Mouse (Mus musculus) gastrocnemius, adult 2 months (tissue): ENCODE results near the gene Crk. TPM values are rescaled to one million over a fixed set of nuclear protein-coding genes. Genes with fewer than 3 reads are reported as not detected.

Source experiments
- DNase-seq: peaks from one replicate; pipeline ENCODE4 v3.0.0; 2022
- H3K27ac ChIP-seq: fragments of 200-600 bp; 2 replicates; pipeline ENCODE4 v1.8.1; 2022; ENCODE audit warnings: mild to moderate bottlenecking
- H3K4me3 ChIP-seq: fragments of 200-600 bp; 2 replicates; pipeline ENCODE4 v1.8.1; 2022; ENCODE audit warnings: mild to moderate bottlenecking, moderate library complexity
- CTCF ChIP-seq: fragments of 200-600 bp; IDR thresholded peaks from 2 replicates; pipeline ENCODE4 v1.8.1; 2022; ENCODE audit warnings: antibody characterized with exemption, mild to moderate bottlenecking, moderate library complexity
- intact Hi-C: fragments of 180-260 bp; cut with DNase I; formaldehyde crosslinking; loops from one replicate; pipeline ENCODE4 v1.15.1; 2025
- total RNA-seq, 2 experiments: library from RNA; stranded (reverse); gene quantifications; 2 replicates each; pipeline ENCODE4 v1.2.3; 2021

Gene Crk
- total RNA-seq, 2 experiments from 2014 or later = 53.4 to 64.3 TPM

DNA sequence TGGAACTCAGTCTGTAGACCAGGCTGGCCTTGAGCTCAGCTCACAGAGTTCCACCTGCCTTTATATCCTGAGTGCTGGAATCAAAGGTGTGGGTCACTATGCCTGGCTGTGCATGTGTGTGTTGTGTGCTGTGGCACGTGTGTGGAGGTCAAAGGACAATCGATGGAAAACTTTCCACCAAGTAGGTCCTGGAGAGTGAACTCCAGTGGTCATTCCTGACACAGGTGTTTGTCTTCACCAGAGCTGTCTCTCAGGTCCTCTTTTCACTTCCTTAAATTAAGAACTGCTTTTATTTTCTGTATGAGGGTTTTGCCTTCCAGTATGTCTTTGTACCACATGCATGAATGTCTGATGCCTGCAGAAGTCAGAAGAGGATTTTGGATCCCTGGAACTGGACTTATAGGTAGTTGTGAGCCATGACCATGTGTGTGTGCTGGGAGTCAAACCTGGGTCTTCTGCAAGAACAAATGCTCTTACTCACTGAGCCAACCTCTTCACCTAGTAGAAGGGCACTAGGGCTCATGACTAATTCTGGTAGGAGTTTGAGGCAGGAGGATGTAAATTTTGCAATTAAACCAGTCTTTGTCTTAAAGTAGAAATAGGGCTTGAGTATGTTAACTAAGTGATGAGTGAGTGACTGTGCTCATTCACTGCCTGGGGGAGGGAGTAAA is 58.9 kb downstream of the Crk start:
- intact Hi-C loops = no loop called here
- H3K4me3 ChIP-seq = no peak overlapping the region; the same call in 1 of the 2 replicates
- DNase-seq = no peak
- TF ChIP-seq CTCF = no peak
- H3K27ac ChIP-seq = peak overlapping the region; percentile 12

DNA sequence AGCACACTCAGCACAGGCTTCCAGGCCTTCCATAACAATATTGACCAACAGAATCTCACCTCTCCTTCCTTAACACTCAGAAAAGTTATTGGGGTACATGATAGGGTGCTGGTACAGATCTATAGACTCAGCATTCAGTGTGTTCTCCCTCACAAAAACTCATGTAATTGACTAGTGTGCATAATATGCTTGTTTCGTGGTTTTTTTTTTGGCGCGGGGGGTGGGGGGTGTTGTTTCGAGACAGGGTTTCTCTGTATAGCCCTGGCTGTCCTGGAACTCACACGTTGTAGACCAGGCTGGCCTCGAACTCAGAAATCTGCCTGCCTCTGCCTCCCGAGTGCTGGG is 59.4 kb downstream of the Crk start:
- H3K27ac ChIP-seq = no peak overlapping the region
- TF ChIP-seq CTCF = no peak
- DNase-seq = no peak
- H3K4me3 ChIP-seq = no peak overlapping the region
- intact Hi-C loops = no loop called here

- Histone ChIP-seq H3K27ac (peak overlapping the region; percentile 79), H3K4me3 (peak overlapping the region; percentile 21; the same call in 1 of the 2 replicates)
- intact Hi-C loops = no loop called here
- no peak for DNase-seq
- no peak for TF ChIP-seq CTCF
Observed at GRCm38 (mm10) chr11:75740204-75740603, 61.1 kb downstream of the Crk start.

DNA sequence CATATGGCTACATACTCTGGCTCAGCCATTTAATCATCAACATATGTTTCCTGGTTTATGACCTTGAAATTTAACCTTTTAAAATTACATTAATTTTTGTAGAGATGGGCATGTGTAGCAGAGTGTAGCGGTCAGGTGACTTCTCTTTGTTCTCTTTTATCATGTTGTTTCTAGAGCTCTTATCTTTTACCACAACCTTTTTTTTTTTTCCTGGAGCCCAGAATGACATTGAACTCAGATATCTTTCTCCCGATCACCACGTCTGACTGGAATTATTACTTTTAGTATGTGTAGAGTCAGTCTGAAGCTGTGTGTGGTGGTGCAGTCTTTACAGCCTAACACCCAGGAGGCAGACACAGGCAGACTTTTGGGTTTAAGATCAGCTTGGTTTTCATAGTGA is 62.6 kb downstream of the Crk start:
- Histone ChIP-seq H3K27ac (peak overlapping the region; percentile 79), H3K4me3 (no peak overlapping the region)
- DNase-seq = no peak
- intact Hi-C loops = no loop called here
- no peak for TF ChIP-seq CTCF

DNA sequence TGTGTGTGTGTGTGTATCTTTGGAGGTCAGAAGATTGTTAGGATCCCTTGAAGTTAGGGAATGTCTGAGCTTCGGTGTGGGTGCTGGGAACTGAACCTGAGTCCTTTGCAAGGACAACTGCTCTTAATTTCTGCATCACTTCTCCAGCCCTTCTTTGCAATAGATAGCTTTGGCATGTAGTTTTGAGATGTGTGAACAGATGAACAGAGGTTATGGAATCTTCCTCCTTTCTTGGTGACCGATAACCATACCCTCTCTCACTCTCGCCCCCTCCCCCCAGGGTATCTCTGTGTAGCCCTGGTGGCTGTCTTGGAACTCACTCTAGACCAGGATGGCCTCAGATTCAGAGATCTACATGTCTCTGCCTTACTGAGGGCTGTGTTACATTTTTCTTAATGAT is 65.7 kb downstream of the Crk start:
- intact Hi-C loops = no loop called here
- DNase-seq = no peak
- Histone ChIP-seq H3K27ac (peak overlapping the region; percentile 66), H3K4me3 (no peak overlapping the region)
- no peak for TF ChIP-seq CTCF

GRCm38 (mm10) chr11:75750537-75750936 is 71.5 kb downstream of the Crk start:
- intact Hi-C loops = loop anchor here (5.0 kb wide), 1 partner anchor 118 kb away; the partner anchor contains the start of gene Inpp5k
- no peak for DNase-seq
- Histone ChIP-seq H3K4me3 (peak overlapping the region; percentile 8), H3K27ac (peak overlapping the region; percentile 83)
- peak; percentile 36; the same call in 1 of the 2 replicates for TF ChIP-seq CTCF

- intact Hi-C loops = loop anchor here (5.0 kb wide), 1 partner anchor 119 kb away; the partner anchor contains the start of gene Inpp5k
- no peak for DNase-seq
- peak; percentile 47 for TF ChIP-seq CTCF
- Histone ChIP-seq H3K4me3 (peak overlapping the region; percentile 8), H3K27ac (peak overlapping the region; percentile 83)
Observed at GRCm38 (mm10) chr11:75751082-75751481, 72.0 kb downstream of the Crk start.

Other genes starting within 250 kb of the Crk start
- gene Serpinf2, start 239.7 kb upstream of the Crk start, total RNA-seq = not detected
- 1 to 10 TPM; 4.9 to 6.4 TPM for gene Wdr81, start 224.5 kb upstream of the Crk start, total RNA-seq
- 1 to 10 TPM; 2.6 to 3.1 TPM for gene Tlcd2, start 217.5 kb upstream of the Crk start, total RNA-seq
- 10 to 100 TPM; 69.3 to 76.7 TPM for gene Prpf8, start 192.4 kb upstream of the Crk start, total RNA-seq
- gene Rilp, start 169.2 kb upstream of the Crk start, total RNA-seq = 10 to 100 TPM; 33.4 to 41.9 TPM
- gene Scarf1, start 165.7 kb upstream of the Crk start, total RNA-seq = 1 to 10 TPM; 2.4 to 5.7 TPM
- gene Slc43a2, start 147.6 kb upstream of the Crk start, total RNA-seq = 10 to 100 TPM; 19.0 to 41.6 TPM
- gene Pitpna, start 91.2 kb upstream of the Crk start, total RNA-seq = 100 to 1,000 TPM; 151 to 206 TPM
- 10 to 100 TPM; 25.9 to 27.4 TPM for gene Inpp5k, start 48.3 kb upstream of the Crk start, total RNA-seq
- gene Myo1c, start 28.8 kb upstream of the Crk start, total RNA-seq = 10 to 100 TPM; 34.1 to 43.9 TPM
- gene Ywhae, start 53.6 kb downstream of the Crk start, total RNA-seq = 100 to 1,000 TPM; 545 to 577 TPM
- gene Doc2b, start 116.8 kb downstream of the Crk start, total RNA-seq = 1 to 10 TPM; 1.0 to 1.4 TPM